In genomic region chr4:46080261-46080660, GRCm38 (mm10) we compare ENCODE assay signal across 27 mouse cellular contexts. TPM values are rescaled to one million over a fixed set of nuclear protein-coding genes. Genes with fewer than 3 reads are reported as not detected.
DNase-seq lines count a peak whose midpoint lies in the region; ATAC-seq and TF ChIP-seq lines count a peak whose summit lies in the region.
"Had no signal": no experiment of that assay in that cellular context is flagged by ENCODE, and none has a peak within 500 bp of the region (broad histone marks: within the 10 kb centered on the region; RNA-seq: fewer than 3 reads in every experiment).

No protein-coding gene starts in this region.

- DNase-seq in layer of hippocampus, adult 2 months (ENCODE audit: low spot score in 2 of 2): no peak
- DNase-seq in layer of hippocampus, postnatal 36 days: no peak
- DNase-seq in midbrain, embryonic 11.5 days (ENCODE audit: low spot score, missing footprints): peak; percentile 21
- no peak for DNase-seq in midbrain, postnatal 0 days (ENCODE audit: low spot score)
- peak; percentile 68 for DNase-seq in NIH3T3 (ENCODE audit: low read depth)
- DNase-seq: adrenal gland, adult 2 months; adrenal gland, postnatal 10 days; adrenal gland, postnatal 25 days; B cell, adult 2 months; cerebellum, adult 11 months; cerebellum, adult 18-20 months; cerebellum, adult 8-10 months; cerebellum, adult 9-11 months; cerebellum, postnatal 14 days; cerebellum, postnatal 36 days; embryo, embryonic 11 days had no signal

- no peaks in the 10 kb centered on the region for H3K4me1 ChIP-seq in midbrain, embryonic 11.5 days (ENCODE audit: control insufficient read depth, insufficient read depth, low read length)
- no peaks in the 10 kb centered on the region for H3K4me1 ChIP-seq in midbrain, postnatal 0 days (ENCODE audit: insufficient read depth, low read length)

- no peak overlapping the region for H3K9ac ChIP-seq in midbrain, embryonic 11.5 days (ENCODE audit: low read length)
- no peak overlapping the region for H3K9ac ChIP-seq in midbrain, postnatal 0 days (replicated peaks; ENCODE audit: low read length, poor library complexity, severe bottlenecking)
- H3K9ac ChIP-seq: embryonic facial prominence, embryonic 13.5 days; embryonic facial prominence, embryonic 15.5 days; forebrain, embryonic 12.5 days had no signal

- WGBS in midbrain, embryonic 11.5 days: 83% methylated on average over 4 of the region's 4 CpGs
- 84% methylated on average over 4 of the region's 4 CpGs for WGBS in midbrain, postnatal 0 days

- H3K36me3 ChIP-seq in midbrain, embryonic 11.5 days (ENCODE audit: control insufficient read depth, insufficient read depth, low read length): no peaks in the 10 kb centered on the region
- H3K36me3 ChIP-seq in midbrain, postnatal 0 days (ENCODE audit: insufficient read depth, low read length): no peaks in the 10 kb centered on the region
- H3K36me3 ChIP-seq: embryonic facial prominence, embryonic 13.5 days; embryonic facial prominence, embryonic 15.5 days; forebrain, embryonic 10.5 days; forebrain, embryonic 12.5 days; G1E had no signal

- H3K4me3 ChIP-seq in layer of hippocampus, adult 2 months: no peak overlapping the region
- no peak overlapping the region for H3K4me3 ChIP-seq in midbrain, embryonic 11.5 days (ENCODE audit: low read depth, low read length)
- H3K4me3 ChIP-seq in midbrain, postnatal 0 days (ENCODE audit: low read depth, low read length): no peak overlapping the region
- H3K4me3 ChIP-seq: embryonic facial prominence, embryonic 13.5 days; embryonic facial prominence, embryonic 15.5 days; erythroblast, embryonic 14.5 days; forebrain, embryonic 10.5 days; forebrain, embryonic 12.5 days had no signal

- H3K4me2 ChIP-seq in midbrain, embryonic 11.5 days: no peak overlapping the region
- H3K4me2 ChIP-seq in midbrain, postnatal 0 days (ENCODE audit: low read depth, low read length, poor library complexity, severe bottlenecking): no peak overlapping the region
- H3K4me2 ChIP-seq: embryonic facial prominence, embryonic 13.5 days; embryonic facial prominence, embryonic 15.5 days; forebrain, embryonic 12.5 days had no signal

- H3K27ac ChIP-seq in layer of hippocampus, adult 2 months: peak overlapping the region; percentile 18; the same call in 1 of the 2 replicates
- no peak overlapping the region for H3K27ac ChIP-seq in midbrain, embryonic 11.5 days (ENCODE audit: low read depth, low read length)
- no peak overlapping the region for H3K27ac ChIP-seq in midbrain, postnatal 0 days (ENCODE audit: low read depth, low read length)
- H3K27ac ChIP-seq: embryonic facial prominence, embryonic 13.5 days; embryonic facial prominence, embryonic 15.5 days; forebrain, embryonic 10.5 days; forebrain, embryonic 12.5 days had no signal

- H3K9me3 ChIP-seq in midbrain, embryonic 11.5 days (ENCODE audit: control insufficient read depth, low read length): no peaks in the 10 kb centered on the region
- no peaks in the 10 kb centered on the region for H3K9me3 ChIP-seq in midbrain, postnatal 0 days (ENCODE audit: low read length)
- H3K9me3 ChIP-seq: embryonic facial prominence, embryonic 13.5 days; embryonic facial prominence, embryonic 15.5 days; forebrain, embryonic 10.5 days; forebrain, embryonic 12.5 days; G1E had no signal

- H3K27me3 ChIP-seq in midbrain, embryonic 11.5 days (ENCODE audit: control insufficient read depth, insufficient read depth, low read length): no peaks in the 10 kb centered on the region
- no peaks in the 10 kb centered on the region for H3K27me3 ChIP-seq in midbrain, postnatal 0 days (ENCODE audit: insufficient read depth, low read length)
- H3K27me3 ChIP-seq: CH12.LX; embryonic facial prominence, embryonic 13.5 days; embryonic facial prominence, embryonic 15.5 days; forebrain, embryonic 12.5 days had no signal

- ATAC-seq in midbrain, embryonic 11.5 days (ENCODE audit: low FRiP score): no peak
- ATAC-seq in midbrain, postnatal 0 days (ENCODE audit: low FRiP score): no peak
- ATAC-seq in inflammation-experienced regulatory T-cells, adult 6 months: no peak
- ATAC-seq: CD4-positive, CD25-positive, alpha-beta regulatory T cell, adult 4 months; forebrain, embryonic 14.5 days; forebrain, embryonic 16.5 days had no signal

- TF ChIP-seq CTCF in layer of hippocampus, adult 2 months (conservative IDR thresholded peaks at IDR 0.05): peak; percentile 19
- TF ChIP-seq CTCF in midbrain, postnatal 0 days (IDR thresholded peaks at IDR 0.05): no peak

RNA-seq across cellular contexts. Expression of gene Tmod1, which starts 41.5 kb away (rescaled TPM):
- total RNA-seq in layer of hippocampus, adult 2 months (2021): 10 to 100 TPM; 21.5 to 25.9 TPM
- total RNA-seq in layer of hippocampus, postnatal 36 days (2021): 10 to 100 TPM; 20.4 to 21.4 TPM
- 2.7 and 3.4 TPM in 2 replicates for polyA plus RNA-seq in midbrain, embryonic 11.5 days (2014; fragmentation: Nextera tagmentation; extraction: Ambion mirVana)
- total RNA-seq in midbrain, postnatal 0 days (2014; rRNA removed): 0.42 and 0.55 TPM in 2 replicates
- 0.75 and 1.0 TPM in 2 replicates for polyA plus RNA-seq in midbrain, postnatal 0 days (2015; fragmentation: Nextera tagmentation; extraction: Ambion mirVana)
- 1 to 10 TPM in 2 of 3 experiments, not detected in 1; 4.1 to 5.1 TPM for polyA plus RNA-seq in inflammation-experienced regulatory T-cells, adult 6 months (2017; shearing (Covaris generic))

RNA-seq across cellular contexts. Expression of gene Ncbp1, which starts 58.2 kb away (rescaled TPM):
- total RNA-seq in layer of hippocampus, adult 2 months (2021): 10 to 100 TPM; 57.1 to 57.2 TPM
- total RNA-seq in layer of hippocampus, postnatal 36 days (2021): 10 to 100 TPM; 56.7 to 61.8 TPM
- 143 and 161 TPM in 2 replicates for polyA plus RNA-seq in midbrain, embryonic 11.5 days (2014; fragmentation: Nextera tagmentation; extraction: Ambion mirVana)
- 33.4 and 41.8 TPM in 2 replicates for total RNA-seq in midbrain, postnatal 0 days (2014; rRNA removed)
- 45.1 and 45.9 TPM in 2 replicates for polyA plus RNA-seq in midbrain, postnatal 0 days (2015; fragmentation: Nextera tagmentation; extraction: Ambion mirVana)
- polyA plus RNA-seq in inflammation-experienced regulatory T-cells, adult 6 months (2017; shearing (Covaris generic)): 10 to 100 TPM; 39.1 to 43.4 (median 40.9) TPM

RNA-seq across cellular contexts. Expression of gene Tstd2, which starts 58.2 kb away (rescaled TPM):
- 10 to 100 TPM; 15.6 to 18.8 TPM for total RNA-seq in layer of hippocampus, adult 2 months (2021)
- total RNA-seq in layer of hippocampus, postnatal 36 days (2021): 10 to 100 TPM; 17.8 to 19.4 TPM
- polyA plus RNA-seq in midbrain, embryonic 11.5 days (2014; fragmentation: Nextera tagmentation; extraction: Ambion mirVana): 36.1 and 36.7 TPM in 2 replicates
- 25.1 and 27.6 TPM in 2 replicates for total RNA-seq in midbrain, postnatal 0 days (2014; rRNA removed)
- 16.3 and 18.9 TPM in 2 replicates for polyA plus RNA-seq in midbrain, postnatal 0 days (2015; fragmentation: Nextera tagmentation; extraction: Ambion mirVana)
- polyA plus RNA-seq in inflammation-experienced regulatory T-cells, adult 6 months (2017; shearing (Covaris generic)): 10 to 100 TPM; 22.3 to 32.3 (median 29.5) TPM

Comparison
In these comparisons a context has a peak if more than half of its experiments do, and no peak if none do; other contexts are left out.
1. DNase-seq: peak in midbrain, embryonic 11.5 days (single experiment) and NIH3T3 (single experiment); none in layer of hippocampus, adult 2 months (0 of 2), layer of hippocampus, postnatal 36 days (0 of 2) and midbrain, postnatal 0 days (single experiment).
2. RNA of gene Tmod1, which starts 41.5 kb away (total RNA-seq): 21.5 to 25.9 TPM in layer of hippocampus, adult 2 months and 20.4 to 21.4 TPM in layer of hippocampus, postnatal 36 days; 0.42 to 0.55 TPM in midbrain, postnatal 0 days; every median in the first group is over 10 times any median in the second.